Mouse (Mus musculus) urinary bladder, postnatal 10 days (tissue): ENCODE measurements around the gene Pnn.
"Not testable (repeated sequence)": the region's sequence is repeated elsewhere in the genome, so short reads cannot be mapped to it uniquely, and the experiment has no call there.

Source experiments
- DNase-seq: peaks from one replicate; pipeline ENCODE4 v3.0.0; 2022; ENCODE audit warnings: low spot score

Pnn gene

DNA sequence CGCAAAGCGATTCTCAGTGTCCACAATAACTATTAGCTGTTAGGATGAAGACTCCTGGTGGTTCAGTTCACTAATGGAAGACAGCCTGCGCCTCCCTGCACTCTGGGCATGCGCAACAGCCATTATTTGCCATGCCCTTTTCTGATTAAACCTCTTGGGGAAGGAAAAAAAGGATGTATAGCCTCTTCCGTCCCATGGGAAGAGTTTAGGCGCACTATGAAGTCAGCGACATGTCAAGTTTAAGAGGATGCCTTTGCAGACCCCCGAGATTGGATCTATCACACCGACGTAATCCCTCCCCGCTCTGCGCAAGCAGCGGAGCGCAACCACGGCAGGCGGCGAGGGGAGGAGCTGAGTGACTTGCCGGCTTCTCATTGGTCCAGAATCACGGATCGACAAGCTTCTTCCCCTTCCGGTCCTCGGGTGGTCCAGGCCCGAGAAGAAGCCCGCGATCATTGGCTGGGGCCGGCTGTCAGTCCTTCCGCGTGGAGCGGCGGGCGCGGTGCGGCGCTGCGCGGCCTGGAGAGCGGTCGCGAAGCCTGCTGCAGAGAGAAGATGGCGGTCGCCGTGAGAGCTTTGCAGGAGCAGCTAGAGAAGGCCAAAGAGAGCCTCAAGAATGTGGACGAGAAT, at the start of gene Pnn:
TSS of gene Pnn (plus strand) at position 437 of the 630 bp plus-strand sequence.
- DNase-seq, result peak; percentile 85

DNA sequence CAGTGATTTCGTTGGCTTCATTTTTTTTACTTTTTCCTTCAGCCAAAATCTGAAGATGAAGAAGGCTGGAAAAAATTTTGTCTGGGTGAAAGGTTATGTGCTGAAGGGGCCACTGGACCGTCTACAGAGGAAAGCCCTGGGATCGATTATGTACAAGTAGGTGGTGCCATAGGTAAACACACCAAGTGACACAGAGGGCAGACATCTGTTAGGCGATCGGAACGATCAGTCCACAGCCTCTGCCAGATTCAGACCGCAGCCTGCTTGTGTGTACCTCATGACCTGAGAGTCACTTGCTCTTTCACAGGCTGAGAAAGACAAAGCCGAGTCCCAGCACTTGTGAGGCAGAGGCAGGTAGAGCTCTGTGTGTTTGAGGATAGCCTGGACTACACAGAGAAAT, 48.7 kb upstream of the Pnn start:
- no peak for DNase-seq

DNA sequence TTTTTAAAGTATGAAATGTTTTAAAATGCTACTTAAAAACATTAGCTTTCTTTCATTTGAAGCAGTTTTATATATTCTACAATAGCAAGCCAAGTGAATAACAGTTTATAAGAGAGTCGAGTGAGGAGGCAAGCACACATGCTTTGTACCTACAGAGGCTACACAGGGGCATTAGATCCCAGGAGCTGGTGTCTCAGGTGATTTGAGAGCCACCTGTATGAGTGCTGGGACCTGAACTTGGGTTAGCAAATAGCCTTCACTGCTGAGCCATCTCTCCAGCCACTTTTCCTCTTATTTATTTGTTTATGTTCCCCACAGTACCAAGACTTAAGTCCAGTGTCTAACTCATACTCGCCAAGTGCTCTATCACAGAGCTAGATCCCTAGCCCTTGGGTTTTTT, 46.8 kb upstream of the Pnn start:
- no peak for DNase-seq

DNA sequence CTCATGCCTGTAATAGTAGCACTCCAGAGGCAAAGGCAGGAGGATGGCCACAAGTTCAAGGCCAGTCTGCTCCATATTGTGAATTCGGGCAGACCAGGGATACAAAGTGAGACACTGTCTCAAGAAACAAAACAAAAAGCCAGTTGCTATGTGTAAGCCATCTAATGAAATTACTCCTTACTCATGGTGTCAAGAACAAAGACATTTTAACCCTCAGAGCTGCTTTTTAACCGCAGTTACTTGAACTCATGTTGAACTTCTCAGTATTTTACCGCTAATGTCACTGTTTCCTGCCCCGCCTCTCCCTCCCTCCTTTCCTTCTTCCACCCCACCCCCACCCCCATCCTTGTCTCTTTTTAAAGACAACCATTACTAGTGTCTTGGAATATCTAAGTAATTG, 45.4 kb upstream of the Pnn start:
- DNase-seq, result no peak

DNA sequence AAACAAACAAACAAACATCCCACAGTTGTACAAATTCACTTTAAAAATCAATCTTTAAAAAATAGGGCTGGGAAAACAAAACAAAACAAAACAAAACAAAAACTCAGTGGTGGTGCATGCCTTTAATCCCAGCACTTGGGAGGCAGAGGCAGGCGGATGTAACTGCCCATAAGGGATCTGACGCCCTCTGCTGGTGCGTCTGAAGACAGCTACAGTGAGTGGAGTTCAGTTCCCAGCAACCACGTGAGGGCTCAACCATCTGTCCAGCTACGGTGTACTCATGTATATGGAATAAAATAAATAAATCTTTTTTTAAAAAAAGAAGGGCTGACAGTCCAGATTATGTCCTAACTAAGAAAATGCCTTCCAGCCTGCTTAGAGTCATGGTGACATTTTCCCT, 34.6 kb upstream of the Pnn start:
- DNase-seq, result no peak

DNA sequence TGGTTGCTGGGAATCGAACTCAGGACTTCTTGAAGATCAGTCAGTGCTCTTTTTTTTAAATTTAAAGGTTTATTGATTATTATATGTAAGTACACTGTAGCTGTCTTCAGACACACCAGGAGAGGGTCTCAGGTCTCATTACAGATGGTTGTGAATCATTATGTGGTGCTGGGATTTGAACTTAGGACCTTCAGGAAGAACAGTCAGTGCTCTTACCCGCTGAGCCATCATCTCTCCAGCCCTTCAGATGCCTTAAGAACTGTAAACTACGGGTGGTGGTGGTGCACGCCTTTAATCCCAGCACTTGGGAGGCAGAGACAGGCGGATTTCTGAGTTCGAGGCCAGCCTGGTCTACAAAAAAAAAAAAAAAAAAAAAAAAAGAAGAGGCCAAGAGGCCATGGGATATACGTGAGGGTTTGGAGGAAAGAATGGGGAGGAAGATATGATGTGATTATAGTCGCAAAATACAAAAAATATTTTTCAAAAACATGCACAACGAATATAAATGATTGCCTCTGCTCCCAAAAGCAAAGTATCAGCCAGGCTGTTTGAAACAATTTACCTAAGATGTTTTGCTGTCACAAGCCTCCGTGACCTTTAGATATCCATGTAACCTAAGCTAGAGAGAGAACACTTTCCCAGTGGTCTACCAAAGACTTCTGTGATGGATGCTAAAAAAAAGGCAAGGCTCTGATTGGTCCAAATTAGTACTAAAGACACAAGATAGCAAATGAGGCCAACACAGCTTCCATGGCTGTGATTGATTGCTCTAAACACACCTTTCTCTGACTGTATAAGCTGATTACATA, 27.3 kb upstream of the Pnn start:
- DNase-seq, result no peak

DNA sequence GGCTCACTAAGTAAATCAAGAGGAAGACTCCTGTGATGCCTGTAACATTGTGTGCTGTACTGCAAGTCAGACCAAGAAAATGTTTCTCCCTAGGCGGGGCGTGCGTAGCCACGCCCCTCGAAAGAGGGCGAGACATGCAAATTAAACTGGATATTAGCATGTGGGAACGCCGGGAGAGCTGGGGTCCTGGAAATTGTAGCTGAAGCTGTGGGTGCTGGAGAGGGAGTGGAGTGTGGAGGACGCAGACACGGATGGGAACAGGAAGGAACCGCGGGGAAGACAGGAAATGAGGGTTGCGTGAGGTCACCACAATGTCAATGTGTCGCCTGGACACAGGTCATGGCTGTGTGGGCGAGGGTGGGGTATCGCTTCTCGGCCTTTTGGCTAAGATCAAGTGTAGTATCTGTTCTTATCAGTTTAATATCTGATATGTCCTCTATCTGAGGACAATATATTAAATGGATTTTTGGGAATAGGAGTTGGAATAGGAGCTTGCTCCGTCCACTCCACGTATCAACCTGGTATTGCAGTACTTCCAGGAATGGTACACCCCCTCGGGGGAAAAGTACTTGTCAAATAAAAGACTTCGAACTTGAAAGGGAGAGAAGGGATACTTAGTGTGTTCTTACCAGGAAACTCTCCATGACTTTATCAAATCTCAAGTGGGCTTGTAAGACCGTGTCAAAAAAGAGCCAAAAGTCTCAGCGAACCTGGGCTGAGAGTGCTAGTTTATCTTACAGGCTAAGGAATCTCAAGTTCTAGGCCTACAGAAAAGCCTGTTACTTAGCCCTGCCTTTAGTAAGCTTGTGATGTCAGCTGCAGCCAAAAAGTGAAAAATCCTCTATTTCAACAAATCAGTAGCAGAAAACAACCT, 26.5 kb upstream of the Pnn start:
- DNase-seq, result no peak

DNA sequence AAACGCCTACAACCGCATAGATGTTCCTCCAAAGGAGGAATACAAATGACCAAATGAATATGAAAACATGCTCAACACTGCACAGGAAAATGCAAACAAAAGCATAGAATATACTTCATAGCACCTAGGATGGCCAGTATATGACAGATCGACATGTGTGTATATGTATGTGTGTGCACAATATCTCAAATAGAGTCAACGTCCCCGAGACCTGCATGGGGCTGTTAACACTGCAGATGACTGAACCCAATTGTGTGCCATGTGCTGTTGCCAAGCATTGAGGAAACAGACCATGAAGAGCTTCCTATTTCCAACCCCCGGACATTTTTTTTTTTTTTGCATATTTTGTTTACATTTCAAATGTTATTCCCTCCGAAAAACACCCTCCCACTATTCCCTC, 25.8 kb upstream of the Pnn start:
- DNase-seq, result no peak

DNA sequence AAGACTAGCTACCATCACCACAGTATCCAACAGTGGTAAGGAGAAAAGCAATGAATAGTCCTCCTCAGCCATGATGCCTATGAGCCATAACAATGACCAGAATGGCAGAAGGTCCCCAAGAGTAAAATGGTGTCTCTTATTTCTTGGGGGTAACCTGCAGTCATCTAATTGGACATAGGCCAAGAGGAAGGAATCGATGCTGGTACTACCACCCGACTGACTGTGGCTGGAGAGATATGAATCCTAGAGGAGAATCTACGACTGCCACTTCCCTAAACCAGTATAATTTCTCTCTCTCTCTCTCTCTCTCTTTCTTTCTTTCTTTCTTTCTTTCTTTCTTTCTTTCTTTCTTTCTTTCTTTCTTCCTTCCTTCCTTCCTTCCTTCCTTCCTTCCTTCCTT, 14.2 kb upstream of the Pnn start:
- no peak for DNase-seq

DNA sequence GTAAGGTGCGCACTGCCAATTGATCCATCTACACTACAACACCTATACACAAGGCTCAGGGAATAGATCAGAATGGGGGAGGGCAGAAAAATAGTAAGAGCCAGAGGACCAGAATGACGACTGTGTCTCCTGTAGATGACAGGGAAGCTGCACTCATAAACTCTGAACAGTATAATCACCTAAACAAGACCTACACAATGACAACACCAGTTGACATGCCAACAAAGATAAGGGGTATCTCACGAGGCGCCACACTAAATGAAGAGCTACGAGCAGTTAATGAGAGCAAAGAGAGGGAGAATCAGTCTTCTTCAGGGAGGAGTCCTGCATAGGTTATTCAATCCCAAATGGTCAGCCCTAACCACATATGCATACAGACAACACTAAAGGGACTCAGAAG, 13.5 kb upstream of the Pnn start:
- DNase-seq, result no peak

DNA sequence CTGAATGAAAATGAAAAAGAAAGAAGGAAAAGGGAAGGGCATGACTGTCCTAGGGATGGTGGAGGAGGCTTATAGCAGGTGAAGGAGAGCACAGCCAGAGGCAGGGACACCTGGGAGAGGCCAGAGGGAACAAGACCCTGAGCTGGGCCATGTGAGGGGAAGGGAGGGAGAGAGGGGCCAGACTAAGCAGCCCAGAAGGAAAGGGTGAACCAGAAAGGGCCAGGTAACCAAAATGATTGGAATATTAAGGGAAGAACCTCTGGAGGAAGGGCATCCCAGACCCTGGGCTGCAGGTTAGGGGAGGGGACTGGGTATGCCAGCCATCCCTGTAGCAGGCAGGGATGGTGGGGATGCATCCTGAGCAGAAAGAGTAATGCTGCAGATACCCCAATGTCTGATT, 12.7 kb upstream of the Pnn start:
- DNase-seq, result no peak

DNA sequence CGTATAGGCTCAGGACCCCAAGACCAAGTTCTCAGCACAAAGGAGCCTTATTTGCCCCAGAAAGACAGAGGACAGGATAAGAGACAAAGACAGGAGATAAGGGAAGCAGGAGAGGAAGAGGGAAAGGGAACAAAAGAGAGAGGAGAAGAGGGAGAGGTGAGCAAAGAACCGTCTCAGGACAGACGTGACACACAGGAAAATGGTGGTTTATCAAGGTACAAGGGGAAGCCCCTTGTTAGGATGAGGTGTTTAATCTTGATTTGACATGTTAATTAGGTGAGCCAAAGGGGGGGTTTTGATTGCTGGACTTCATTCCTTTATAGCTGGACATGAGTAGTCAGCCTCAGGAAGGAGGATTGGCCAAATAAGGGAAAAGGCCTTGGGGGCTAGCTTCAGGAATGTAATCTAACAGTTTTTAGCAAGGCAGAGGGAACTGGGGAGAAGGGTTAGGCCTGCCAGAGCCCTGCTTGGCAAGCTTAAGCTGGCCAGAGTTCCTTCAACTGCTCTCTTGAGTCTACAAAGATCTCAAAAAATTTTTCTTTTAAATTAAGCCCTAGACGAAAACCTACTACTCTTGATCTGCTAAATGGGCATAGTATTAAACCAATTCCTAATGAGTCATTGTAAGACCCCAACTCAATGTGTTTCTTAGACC, 11.4 kb upstream of the Pnn start:
- DNase-seq, result no peak

DNA sequence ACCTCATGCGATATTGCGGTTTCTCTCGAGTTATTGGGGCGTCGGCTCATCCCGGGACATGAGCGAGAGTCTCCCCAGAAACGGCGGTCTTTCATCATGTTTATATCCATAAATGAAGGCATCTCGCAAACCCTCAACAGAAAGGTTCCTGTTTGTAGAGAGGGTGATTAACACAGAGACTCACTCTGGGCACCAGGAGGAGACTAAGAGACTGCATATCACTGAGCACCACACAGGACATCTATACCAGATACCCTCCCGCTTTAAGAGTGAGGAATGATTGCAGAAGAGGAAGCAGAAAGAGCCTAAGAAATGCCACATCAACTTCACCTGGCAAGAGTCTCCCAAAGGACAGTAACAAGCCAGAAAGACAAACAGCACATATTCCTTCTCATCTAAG, 10.5 kb upstream of the Pnn start:
- no peak for DNase-seq

DNA sequence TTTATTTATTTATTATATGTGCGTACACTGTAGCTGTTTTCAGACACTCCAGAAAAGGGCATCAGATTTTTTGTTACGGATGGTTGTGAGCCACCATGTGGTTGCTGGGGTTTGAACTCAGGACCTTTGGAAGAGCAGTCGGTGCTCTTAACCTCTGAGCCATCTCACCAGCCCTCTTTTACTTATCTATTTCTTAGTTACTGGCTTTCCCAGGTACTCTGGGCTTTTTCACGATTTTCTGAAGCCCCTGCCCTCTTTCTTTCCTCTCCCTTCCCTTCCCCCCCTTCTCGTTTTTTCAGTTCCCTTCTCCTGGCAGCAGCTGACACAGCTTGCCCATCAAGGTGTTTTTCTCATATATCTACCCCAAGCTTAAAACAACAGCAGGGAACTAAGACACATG, 8.4 kb upstream of the Pnn start:
- not testable (repeated sequence) for DNase-seq

DNA sequence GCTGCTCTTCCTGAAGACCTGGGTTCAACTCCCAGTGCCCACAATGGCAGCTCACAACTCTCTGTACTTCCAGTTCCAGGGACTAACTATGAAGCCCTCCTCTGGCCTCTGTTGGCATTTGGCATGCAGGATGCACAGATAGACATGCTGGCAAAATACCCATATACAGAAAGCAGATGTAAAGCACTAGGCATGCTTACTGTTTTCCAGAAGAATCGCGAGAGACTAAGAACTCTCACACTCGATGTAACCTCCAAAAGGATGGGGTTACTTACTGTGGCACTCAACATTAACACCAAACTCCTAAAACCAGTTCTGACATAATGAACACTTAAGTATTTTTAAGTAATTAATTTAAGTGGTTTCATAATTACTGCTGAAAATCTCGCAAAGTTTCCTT, 6.4 kb upstream of the Pnn start:
- DNase-seq, result no peak

DNA sequence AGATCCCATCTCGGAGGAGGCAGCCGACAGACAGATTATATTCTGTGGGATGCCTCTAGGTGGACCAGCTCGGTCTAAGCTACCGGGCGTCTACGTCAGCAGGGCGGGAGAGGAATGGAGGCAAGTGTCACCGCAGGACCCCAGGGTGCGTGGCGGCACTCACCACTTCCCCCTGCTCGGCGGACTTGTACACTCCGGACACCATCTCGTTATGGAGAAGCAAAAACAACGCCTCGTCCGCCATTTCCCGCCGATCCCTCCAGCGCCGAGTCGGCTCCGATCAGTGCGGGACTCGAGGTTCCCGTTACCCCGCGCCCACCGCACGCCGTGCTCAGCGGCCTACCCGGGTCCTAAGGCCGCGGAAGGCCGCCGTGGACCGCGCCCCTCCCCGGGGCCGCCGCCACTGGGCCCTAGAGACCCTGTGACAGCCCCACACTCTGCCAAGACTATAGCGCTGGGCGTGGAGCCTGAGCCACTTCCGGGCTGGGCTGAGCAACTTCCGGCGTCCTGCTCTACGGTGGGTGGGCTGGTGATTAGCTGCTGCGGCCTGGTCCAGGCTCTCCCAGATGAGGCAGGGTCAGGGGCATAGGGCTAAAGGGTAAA, 5.6 kb upstream of the Pnn start, which contains the start of gene Trappc6b:
TSS of gene Trappc6b (minus strand) at position 480 of the 603 bp plus-strand sequence.
- DNase-seq, result no peak

DNA sequence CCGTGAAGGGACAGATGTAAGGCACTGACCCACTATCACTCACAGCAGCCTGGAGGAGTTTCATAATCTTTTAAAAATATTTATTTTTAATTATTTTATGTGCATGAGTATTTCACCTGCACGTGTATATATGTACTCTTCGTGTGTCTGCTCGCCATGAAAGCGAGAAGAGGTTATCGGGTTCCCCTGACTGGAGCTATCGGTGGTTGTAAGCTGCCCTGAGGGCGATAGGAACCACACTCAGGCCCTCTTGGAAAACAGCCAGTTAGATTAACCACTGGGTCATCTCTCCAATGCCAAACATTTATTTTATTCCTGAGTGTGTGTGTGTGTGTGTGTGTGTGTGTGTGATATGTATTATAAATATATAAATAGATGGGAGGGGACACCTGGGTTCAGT, 1.8 kb upstream of the Pnn start:
- DNase-seq, result no peak

DNA sequence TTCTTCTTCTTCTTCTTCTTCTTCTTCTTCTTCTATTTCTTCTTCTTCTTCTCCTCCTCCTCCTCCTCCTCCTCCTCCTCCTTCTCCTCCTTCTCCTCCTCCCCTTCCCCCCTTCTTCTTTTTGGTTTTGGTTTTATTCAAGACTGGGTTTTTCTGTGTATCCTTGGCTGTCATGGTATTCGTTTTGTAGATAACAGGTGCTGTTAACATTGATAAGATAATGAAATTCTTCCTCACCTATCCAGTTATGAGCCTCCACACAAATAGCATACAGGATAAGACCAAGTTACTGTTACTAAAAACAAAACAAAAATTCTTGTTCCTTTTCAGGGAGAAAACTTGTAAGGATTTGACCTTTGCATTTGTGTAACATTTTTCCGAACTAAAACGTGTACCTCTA, 908 bp upstream of the Pnn start:
- DNase-seq, result no peak

DNA sequence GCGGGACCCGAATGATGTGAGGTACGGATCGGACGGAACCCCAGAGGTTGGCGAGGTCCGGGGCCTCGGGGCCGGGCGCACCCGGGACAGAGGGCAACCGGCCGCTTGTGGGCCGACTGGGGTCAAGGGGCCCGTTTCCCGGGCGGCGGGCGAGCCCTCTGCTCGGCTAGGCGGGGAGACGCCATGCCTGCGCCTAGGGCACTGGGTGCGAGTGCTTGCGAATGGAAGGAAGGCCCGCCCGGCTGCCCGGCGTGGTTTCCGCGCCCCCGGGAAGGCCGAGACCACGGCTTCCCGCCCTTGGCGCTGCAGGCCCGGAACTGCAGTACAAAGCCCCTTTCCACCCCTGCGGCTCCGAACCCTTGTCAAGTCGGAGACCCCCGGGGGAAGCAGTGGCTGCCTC, 411 bp downstream of the Pnn start:
- DNase-seq, result no peak

DNA sequence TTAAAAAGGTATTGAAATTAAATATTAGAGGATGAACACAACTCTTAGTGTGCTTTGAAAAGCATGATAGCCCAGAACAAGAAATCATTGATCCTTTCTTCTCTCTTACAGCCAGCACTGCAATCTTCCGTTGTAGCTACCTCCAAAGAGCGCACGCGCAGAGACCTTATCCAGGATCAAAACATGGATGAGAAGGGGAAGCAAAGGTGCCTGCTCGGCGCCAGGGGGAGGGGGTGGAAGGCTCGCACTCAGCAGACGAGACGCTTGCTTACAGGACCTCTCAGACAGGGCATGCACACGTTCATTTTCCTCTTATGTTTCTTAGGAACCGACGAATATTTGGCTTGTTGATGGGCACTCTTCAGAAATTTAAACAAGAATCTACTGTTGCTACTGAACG, 2.1 kb downstream of the Pnn start:
- DNase-seq, result no peak

DNA sequence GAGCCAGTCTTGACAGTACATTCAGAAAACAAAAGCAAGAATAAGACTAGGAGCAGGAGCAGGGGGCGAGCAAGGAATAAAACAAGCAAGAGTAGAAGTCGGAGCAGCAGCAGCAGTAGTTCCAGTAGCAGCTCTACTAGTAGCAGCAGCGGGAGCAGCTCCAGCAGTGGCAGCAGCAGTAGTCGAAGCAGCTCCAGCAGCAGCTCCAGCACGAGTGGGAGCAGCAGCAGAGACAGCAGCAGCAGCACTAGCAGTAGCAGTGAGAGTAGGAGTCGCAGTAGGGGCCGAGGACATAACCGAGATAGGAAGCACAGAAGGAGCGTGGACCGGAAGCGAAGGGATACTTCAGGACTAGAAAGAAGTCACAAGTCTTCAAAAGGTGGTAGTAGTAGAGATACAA, 5.6 kb downstream of the Pnn start:
- no peak for DNase-seq

DNA sequence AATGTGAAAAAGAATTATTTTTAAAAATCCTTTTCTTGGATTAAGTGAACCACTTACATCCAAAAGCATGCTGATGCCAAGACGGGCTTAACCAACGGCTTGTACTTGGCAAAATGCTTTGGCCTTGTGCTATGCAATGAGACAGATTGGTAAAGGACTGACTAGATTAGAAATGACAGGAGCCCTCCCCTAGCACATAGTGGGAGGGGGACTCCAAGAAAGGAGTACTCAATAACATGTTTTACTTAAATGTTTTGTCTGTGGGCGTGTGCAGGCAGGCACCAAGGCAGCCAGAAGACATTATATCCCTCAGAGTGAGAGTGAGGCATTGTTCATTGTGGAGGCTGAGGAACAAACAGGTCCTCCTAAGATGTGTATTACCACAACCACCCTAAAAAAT, 7.4 kb downstream of the Pnn start:
- DNase-seq, result no peak
